Mouse (Mus musculus): ENCODE results near the gene S100a5.

S100a5 gene

GRCm38 (mm10) chr3:90627366-90627765 lies 19.0 kb downstream of the S100a5 start:
- no peak for DNase-seq

DNA sequence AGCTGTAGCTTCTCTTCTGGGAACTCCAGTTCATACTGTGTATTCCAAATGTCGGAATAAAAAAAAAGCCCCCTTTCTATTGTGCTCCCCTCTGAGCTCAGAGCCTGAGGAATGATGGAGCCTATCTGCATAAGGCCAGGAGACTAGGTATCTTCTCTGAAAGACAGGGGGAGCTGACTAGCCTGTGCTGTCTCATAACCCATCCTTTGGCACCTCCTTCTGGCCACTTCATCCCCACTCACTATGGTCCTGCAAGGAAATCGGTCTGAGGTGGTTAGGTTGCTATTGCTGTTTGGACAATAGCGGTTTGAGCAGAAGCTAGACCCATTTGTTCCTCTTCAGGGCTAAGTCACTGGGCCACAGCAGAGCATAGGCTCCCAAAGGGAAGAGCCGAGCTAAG lies 19.5 kb downstream of the S100a5 start:
- DNase-seq: peak; percentile 17 to 39

GRCm38 (mm10) chr3:90629298-90629697 lies 21.0 kb downstream of the S100a5 start:
- DNase-seq: no peak

DNA sequence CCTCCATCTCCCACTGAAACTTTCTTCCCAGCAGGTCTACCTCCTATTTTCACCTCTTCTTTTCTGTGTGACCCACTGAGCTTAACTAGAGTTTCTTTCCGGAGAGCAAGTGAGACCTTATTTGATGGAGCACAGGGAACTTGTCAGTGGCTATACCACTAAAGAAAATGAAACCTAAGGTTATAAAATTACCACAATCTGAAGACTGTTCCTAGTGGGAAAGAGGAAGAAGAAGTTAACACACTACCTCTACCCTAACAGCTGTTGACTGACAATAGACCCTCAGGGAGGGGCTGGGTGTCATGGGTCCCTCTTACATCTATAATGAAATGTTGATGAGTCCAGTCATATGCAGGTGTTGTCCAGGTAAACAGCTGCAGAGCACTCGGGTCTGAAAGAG lies 23.7 kb downstream of the S100a5 start:
- no peak for DNase-seq

GRCm38 (mm10) chr3:90638511-90639275 lies 30.4 kb downstream of the S100a5 start:
- DNase-seq: no peak

DNA sequence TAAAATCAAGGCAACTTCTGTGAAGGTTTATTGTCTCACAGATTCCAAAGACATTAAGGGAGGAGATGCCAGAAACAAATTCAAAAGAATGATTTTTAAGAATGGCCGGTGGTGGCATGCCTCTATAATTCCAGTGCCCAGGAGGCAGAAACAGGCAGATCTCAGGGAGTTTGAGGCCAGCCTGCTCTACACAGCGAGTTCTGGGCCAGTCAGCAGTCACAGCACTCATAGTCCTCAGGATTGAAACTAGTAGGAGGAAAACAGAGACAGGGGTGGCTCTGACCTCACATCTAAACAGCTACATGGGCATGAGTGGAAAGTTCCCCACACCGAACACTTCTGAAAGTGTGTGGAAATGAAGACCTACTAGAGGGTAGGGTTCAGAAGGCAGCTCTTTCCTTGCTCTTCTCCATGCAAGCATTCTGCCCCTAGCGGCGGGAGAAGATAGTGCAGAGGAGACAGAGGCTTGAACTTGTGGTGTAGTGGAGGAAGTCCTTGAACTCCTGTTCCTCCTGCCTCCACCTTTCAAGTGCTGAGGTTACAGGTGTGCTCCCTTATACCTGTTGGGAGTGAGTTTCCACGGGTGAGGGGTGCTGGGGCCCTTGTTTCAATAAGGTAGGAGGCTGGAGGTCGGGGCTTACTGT lies 31.3 kb downstream of the S100a5 start:
- peak; percentile 20 to 36 for DNase-seq

- DNase-seq: no peak
Measured at GRCm38 (mm10) chr3:90640981-90641380, 32.7 kb downstream of the S100a5 start.

GRCm38 (mm10) chr3:90644220-90644619 lies 35.9 kb downstream of the S100a5 start:
- peak; percentile 15 to 46 for DNase-seq

GRCm38 (mm10) chr3:90647291-90647690 lies 39.0 kb downstream of the S100a5 start:
- DNase-seq: no peak

DNA sequence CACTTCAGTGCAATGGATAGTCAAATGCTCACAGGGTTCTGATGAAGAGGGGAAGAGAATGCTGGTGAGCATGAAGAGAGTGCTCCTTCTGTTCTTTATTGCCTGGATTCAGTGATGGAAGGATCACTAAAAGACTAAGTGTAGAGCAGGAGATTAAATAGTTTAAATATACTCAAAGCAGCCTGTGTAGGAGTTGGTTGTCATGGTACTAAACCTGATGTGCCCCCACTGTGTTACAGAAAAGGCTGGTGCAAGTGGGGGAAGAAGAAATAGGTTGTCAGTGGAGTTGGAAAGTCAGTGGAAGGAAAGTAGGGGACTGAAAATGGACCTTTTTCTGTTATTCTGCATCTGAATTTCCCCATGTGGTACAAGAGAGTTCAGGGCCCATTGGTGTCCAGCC lies 40.7 kb downstream of the S100a5 start:
- no peak for DNase-seq

DNA sequence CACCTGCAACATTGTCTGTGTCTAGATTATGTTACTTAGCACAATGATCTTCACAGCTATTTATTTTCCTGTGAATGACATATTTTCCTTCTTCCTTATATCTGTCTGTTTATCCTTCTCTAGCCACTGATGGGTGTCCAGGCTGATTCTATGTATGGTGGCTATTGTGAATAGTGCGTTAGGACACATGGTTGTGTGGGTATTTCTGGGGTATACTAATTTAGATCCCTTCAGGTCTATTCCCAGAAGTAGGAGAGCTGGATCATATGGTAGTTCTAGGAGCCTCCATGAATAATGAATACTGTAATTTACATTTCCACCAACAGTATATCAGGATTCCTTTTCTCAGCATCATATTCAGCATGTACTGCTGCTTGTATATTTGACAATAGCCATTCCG lies 41.5 kb downstream of the S100a5 start:
- DNase-seq: no peak

GRCm38 (mm10) chr3:90652878-90653508 lies 44.7 kb downstream of the S100a5 start:
- DNase-seq: peak; percentile 85 to 89

GRCm38 (mm10) chr3:90653717-90654116 lies 45.4 kb downstream of the S100a5 start, which contains the start of gene S100a7a:
TSS of gene S100a7a (plus strand) at chr3:90654017.
- no peak for DNase-seq

GRCm38 (mm10) chr3:90657405-90657804 lies 49.1 kb downstream of the S100a5 start:
- peak in 1 of 2 experiments; percentile 4 for DNase-seq

- no peak for DNase-seq
Measured at GRCm38 (mm10) chr3:90659364-90660044, 51.2 kb downstream of the S100a5 start.
